Mouse (Mus musculus) cerebellum, postnatal 36 days (tissue): ENCODE measurements around the gene Klhl7.

Source experiments
- DNase-seq, 2 experiments: peaks; one replicate each; pipeline ENCODE4 v3.0.0; 2021 to 2022; ENCODE audit warnings: mixed read lengths in 2 of 2

Klhl7 gene

DNA sequence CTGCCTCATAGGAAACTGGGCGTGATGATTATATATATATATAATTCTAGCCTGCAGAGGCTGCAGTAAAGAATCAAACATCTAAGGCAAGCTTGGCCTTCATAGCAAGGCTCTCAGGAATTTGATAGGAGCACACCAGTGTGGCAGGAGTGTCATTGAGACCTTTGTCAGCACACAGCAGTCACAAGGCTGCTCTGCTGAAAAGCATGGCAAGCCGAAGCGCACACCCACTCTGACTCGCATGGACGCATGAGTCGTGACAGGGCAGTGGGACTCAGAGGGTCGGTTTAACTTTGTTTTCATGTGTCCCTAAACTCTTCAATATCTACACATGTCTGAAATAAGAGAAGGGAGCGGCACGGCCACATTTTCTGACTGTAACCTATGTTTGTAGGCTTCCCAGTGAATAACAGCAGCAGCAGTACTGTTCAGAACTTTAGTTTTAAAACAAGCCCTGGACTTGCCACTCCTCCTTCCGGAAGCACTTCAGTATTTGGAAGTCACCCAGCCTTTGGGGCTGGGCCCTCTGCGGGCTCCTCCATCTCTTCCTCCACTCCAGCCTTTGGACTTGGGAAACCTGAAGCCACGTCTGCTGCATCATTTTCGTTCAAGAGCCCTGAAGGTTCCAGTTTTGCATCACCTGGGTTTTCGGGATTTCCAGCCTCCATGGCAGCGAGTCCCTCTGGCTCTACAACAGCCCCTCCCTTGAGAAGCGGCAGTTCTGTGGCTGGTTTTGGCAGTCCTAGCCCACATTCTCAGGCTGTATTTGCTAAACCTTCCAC lies 81.3 kb downstream of the Klhl7 start:
- DNase-seq: no peak

DNA sequence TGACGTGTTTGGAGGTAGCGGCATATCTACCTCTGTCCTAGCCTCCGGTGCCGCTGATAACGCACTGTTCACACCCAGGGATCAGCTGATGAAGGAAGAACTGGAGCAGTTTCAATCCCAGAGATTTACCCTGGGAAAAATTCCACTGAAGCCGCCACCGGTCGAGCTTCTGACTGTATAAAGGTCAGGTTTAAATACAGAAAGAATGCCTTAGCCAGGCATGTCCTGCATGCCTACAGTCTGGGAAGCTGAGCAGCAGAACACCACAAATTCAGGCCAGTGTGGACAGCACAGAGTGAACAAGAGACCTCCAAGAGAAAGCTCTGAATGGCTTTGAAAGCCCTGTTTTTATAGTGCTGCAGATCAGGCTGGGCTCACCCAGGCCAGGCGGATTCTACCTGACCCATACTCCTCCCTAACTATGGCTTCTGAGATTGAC lies 81.9 kb downstream of the Klhl7 start:
- DNase-seq: no peak

GRCm38 (mm10) chr5:24183096-24183495 lies 82.7 kb downstream of the Klhl7 start:
- no peak for DNase-seq

DNA sequence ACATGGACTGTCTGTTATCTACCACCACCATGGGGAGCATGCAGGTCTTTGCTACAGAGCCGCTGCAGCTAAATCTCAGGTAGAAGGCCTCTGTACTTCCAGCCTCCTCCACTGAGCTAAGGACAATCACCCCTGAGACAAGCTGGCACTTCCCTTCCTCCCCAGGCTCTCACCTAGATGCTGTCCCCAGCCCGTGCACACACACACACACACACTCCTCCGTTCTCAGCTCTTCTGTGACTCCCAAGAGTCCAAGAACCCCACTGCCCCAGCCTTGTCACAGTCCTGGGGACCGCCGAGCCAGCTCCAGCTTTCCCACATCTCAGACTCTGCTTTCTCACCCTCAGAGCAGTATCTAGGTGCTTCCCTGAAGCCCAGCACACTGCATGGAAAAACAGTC lies 83.6 kb downstream of the Klhl7 start:
- no peak for DNase-seq

DNA sequence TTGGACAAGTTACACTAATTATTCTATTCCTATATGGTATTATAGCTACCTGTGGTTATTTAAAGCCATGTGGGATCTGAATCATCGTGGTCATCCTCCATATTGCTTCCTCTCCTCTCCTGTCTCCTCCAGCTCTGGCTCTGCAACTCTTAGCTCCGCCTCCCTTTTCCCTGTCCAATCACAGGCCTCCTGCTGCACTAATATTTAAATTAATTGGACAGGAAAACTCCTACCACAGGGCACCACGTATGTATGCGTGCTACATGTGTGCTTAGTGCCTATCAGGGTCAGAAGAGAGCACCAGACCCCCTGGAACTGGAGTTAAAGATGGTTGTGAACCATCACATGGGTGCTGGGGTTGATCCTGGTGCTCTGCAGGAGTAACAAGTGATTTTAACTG lies 88.1 kb downstream of the Klhl7 start:
- no peak for DNase-seq

- DNase-seq: no peak
These were observed 91.4 kb downstream of the Klhl7 start for GRCm38 (mm10) chr5:24191821-24192220.

DNA sequence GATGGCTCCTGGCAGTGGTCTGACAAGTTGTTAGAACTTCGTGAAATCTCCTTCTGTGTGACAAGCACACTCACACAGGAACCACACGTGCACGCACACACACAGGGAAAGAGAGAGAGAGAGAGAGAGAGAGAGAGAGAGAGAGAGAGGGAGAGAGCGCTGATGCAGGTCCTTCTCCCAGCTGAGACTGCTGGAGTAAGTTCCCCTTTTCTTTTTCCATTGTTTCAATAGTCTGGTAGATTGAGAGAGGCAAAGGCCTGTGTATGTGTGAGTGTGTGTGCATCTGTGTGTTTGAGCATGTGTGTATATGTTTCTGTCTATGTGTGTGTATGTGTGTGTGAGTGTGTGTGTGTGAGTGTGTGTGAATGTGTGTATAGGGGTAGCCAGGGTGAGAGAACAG lies 100.6 kb downstream of the Klhl7 start:
- DNase-seq: no peak

DNA sequence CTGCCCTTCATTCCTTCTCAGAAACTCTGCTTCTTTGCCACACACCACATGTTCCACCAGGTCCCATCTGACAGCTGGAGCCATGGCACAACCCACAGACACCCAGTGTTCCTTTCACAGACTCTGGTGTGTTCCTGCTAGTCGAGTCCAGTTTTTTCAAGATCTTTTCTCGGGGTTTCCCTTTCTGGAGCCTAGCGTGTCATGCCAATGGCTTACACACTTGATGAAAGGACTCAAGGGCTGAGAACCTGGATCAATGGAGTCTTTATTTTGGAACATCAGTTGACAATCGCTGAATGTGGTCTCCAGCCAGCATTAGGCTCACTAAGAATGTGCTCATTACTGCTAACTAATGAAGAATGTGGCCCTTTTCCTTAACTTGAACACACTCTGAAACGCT lies 102.1 kb downstream of the Klhl7 start:
- no peak for DNase-seq

GRCm38 (mm10) chr5:24203266-24203665 lies 102.9 kb downstream of the Klhl7 start:
- DNase-seq: no peak

DNA sequence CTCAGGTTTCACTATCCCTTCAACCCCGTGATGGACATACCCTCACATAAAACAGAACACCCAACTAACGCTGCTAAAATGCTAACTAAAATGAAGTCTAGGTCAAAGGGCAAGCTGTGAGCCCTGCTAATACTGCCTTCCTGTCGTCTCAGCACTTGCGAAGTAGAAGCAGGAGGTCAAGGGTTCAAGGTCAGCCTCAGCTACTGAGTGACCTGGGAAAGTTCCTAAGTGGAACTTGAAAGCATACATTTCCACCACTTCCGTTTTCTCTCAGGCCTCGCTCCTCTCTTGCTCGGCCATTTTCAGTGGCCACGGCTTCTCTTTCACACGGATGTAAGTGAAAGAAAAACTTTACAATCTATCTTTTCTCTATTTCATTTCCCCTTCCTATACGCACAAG lies 107.6 kb downstream of the Klhl7 start:
- DNase-seq: no peak

DNA sequence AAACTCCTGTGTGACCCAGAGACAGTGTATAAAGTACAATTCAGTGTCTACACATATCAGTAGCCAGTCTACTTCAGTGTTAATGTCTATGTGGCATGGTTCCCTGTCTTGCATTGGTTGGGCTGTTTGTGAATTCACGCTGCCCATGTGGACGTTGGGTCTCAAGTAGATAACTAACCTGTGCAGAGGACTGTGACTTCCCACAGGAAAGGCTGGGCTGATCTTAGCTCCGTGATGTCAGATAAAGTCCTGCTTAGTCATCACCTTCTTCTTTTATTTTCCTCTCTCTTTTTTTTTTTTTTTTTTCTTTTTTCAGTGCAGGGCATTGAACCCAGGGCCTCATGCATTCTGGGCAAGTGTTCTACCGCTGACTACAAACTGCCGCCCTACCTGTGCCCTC lies 108.1 kb downstream of the Klhl7 start:
- no peak for DNase-seq
